17 mouse cellular contexts compared by ENCODE assay signal in genomic region chr6:146196701-146197100, GRCm38 (mm10).
"Had no signal": no experiment of that assay in that cellular context is flagged by ENCODE, and none has a peak within 500 bp of the region (broad histone marks: within the 10 kb centered on the region; RNA-seq: fewer than 3 reads in every experiment).

No protein-coding gene starts in this region.

- H3K4me1 ChIP-seq: limb, embryonic 15.5 days; liver, embryonic 15.5 days; neural tube, embryonic 15.5 days had no signal

- DNase-seq: kidney, adult 11 months; kidney, adult 9 months; kidney, postnatal 14 days; layer of hippocampus, postnatal 36 days; lung, embryonic 14.5 days; lung, postnatal 10 days; lung, postnatal 4 days; midbrain, embryonic 14.5 days; right cerebral cortex, adult 18-20 months; right cerebral cortex, postnatal 25 days; thymus, postnatal 36 days had no signal

- H3K27ac ChIP-seq: limb, embryonic 15.5 days; liver, embryonic 15.5 days; midbrain, embryonic 10.5 days; neural tube, embryonic 15.5 days; stomach, postnatal 0 days had no signal

- H3K36me3 ChIP-seq: liver, embryonic 15.5 days; midbrain, embryonic 10.5 days; neural tube, embryonic 15.5 days had no signal

- H3K9me3 ChIP-seq: limb, embryonic 15.5 days; liver, embryonic 15.5 days had no signal

- H3K27me3 ChIP-seq: limb, embryonic 15.5 days; liver, embryonic 15.5 days; neural tube, embryonic 15.5 days had no signal

- H3K9ac ChIP-seq: limb, embryonic 15.5 days; liver, embryonic 15.5 days; lung, embryonic 14.5 days; neural tube, embryonic 15.5 days had no signal

- H3K4me3 ChIP-seq: limb, embryonic 15.5 days; liver, embryonic 15.5 days; midbrain, embryonic 10.5 days; myocyte; neural tube, embryonic 15.5 days had no signal

- H3K4me2 ChIP-seq: limb, embryonic 15.5 days; liver, embryonic 15.5 days; lung, embryonic 14.5 days; neural tube, embryonic 15.5 days had no signal
